Mouse (Mus musculus): Measurements from ENCODE around the gene Cadm3. TPM values are rescaled to one million over a fixed set of nuclear protein-coding genes. Genes with fewer than 3 reads are reported as not detected.

Cadm3 gene
- polyA plus RNA-seq, 1 experiment from 2014 or later, result 11.6 TPM

DNA sequence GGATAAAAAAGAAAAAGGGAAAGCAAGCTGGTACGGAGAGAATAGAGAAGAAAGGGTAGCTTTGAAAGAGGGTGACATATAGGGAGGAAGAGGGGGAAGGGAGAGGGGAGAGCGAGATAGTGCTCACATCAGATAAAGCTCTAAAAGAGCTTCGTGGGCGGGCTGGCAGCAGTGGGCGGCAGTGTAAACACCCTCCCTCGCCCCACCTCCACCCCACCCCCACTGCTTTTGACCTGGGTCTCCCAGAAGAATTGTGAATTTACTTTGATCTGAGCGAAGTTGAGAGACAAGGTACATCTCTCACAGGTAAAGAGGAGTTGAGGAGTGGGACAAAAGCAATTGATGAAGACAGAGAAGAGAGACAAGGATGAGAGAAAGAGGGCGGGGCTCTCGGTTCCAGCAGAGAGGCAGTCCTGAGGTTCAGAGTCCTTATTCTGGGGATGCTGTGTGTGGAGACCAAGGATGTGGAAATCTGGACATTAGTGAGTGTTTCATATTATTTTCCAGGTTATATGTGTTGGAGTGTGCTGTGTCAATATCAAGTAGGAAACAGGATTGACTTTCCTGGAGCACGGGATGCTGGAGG, 17.0 kb downstream of the Cadm3 start, which contains the start of gene Aim2:
Gene Aim2 (plus strand): TSS at position 508 of the 586 bp plus-strand sequence.
- ATAC-seq (ENCODE audit: low read depth), result peak; percentile 48; the same call in 1 of the 2 replicates
- no peaks in the 10 kb centered on the region for H3K9me3 ChIP-seq (ENCODE audit: control insufficient read depth, low read length)
- peaks cover 7% of the 10 kb centered on the region; the same call in 1 of the 2 replicates for H3K4me1 ChIP-seq (ENCODE audit: control insufficient read depth, insufficient read depth, low read length)
- DNase-seq (ENCODE audit: low spot score), result no peak
- H3K9ac ChIP-seq (ENCODE audit: low read depth, low read length), result peak within 1 kb of the TSS; percentile 34; the same call in 1 of the 2 replicates
- H3K4me2 ChIP-seq (ENCODE audit: low read depth, low read length), result peak within 1 kb of the TSS; percentile 49
- no peaks in the 10 kb centered on the region for H3K27me3 ChIP-seq (replicated peaks; ENCODE audit: control insufficient read depth, insufficient read depth, low read length)
- H3K4me3 ChIP-seq (ENCODE audit: low read depth, low read length), result peak within 1 kb of the TSS; percentile 22
- H3K27ac ChIP-seq (replicated peaks; ENCODE audit: low read depth, low read length), result no peak within 1 kb of the TSS
- 10% methylated on average over 10 of the region's 10 CpGs for WGBS
- no peaks in the 10 kb centered on the region for H3K36me3 ChIP-seq (ENCODE audit: control insufficient read depth, insufficient read depth, low read length)

DNA sequence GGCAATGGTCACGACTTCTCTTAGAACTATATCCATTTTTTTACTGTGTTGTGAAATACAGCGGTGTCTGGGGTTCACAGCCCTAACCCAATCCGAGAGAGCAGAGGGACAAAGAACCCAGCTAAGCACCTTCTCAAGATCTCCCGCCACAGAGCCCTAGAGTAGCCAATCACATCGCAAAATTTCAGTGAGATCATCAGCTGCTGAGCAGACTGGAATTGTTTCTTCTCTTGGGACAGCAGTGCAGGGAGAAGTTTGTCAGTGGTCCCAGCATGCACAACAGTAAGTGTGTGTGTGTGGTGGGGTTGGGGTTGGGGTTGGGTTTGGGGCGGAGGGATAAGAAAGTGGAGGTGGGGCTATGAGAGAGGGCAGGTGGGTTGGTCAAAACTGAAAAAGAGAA, 17.5 kb downstream of the Cadm3 start:
- DNase-seq (ENCODE audit: low spot score) (peak; percentile 73), ATAC-seq (ENCODE audit: low read depth) (peak; percentile 90)
- H3K27ac ChIP-seq (replicated peaks; ENCODE audit: low read depth, low read length), result no peak overlapping the region
- 5% methylated on average over 6 of the region's 6 CpGs for WGBS
- no peaks in the 10 kb centered on the region for H3K27me3 ChIP-seq (replicated peaks; ENCODE audit: control insufficient read depth, insufficient read depth, low read length)
- peak overlapping the region; percentile 49 for H3K4me2 ChIP-seq (ENCODE audit: low read depth, low read length)
- H3K4me1 ChIP-seq (ENCODE audit: control insufficient read depth, insufficient read depth, low read length), result peaks cover 7% of the 10 kb centered on the region; the same call in 1 of the 2 replicates
- no peaks in the 10 kb centered on the region for H3K36me3 ChIP-seq (ENCODE audit: control insufficient read depth, insufficient read depth, low read length)
- no peaks in the 10 kb centered on the region for H3K9me3 ChIP-seq (ENCODE audit: control insufficient read depth, low read length)
- peak overlapping the region; percentile 34; the same call in 1 of the 2 replicates for H3K9ac ChIP-seq (ENCODE audit: low read depth, low read length)
- H3K4me3 ChIP-seq (ENCODE audit: low read depth, low read length), result peak overlapping the region; percentile 22

- peaks cover 7% of the 10 kb centered on the region; the same call in 1 of the 2 replicates for H3K4me1 ChIP-seq (ENCODE audit: control insufficient read depth, insufficient read depth, low read length)
- no peaks in the 10 kb centered on the region for H3K27me3 ChIP-seq (replicated peaks; ENCODE audit: control insufficient read depth, insufficient read depth, low read length)
- no peak overlapping the region for H3K4me3 ChIP-seq (ENCODE audit: low read depth, low read length)
- no peaks in the 10 kb centered on the region for H3K36me3 ChIP-seq (ENCODE audit: control insufficient read depth, insufficient read depth, low read length)
- no peak for ATAC-seq (ENCODE audit: low read depth)
- H3K9ac ChIP-seq (ENCODE audit: low read depth, low read length), result no peak overlapping the region
- no peaks in the 10 kb centered on the region for H3K9me3 ChIP-seq (ENCODE audit: control insufficient read depth, low read length)
- no peak overlapping the region for H3K27ac ChIP-seq (replicated peaks; ENCODE audit: low read depth, low read length)
- WGBS, result 64% methylated on average over 5 of the region's 5 CpGs
- no peak overlapping the region for H3K4me2 ChIP-seq (ENCODE audit: low read depth, low read length)
- DNase-seq (ENCODE audit: low spot score), result no peak
These were observed 18.3 kb downstream of the Cadm3 start for GRCm38 (mm10) chr1:173349192-173349591.

DNA sequence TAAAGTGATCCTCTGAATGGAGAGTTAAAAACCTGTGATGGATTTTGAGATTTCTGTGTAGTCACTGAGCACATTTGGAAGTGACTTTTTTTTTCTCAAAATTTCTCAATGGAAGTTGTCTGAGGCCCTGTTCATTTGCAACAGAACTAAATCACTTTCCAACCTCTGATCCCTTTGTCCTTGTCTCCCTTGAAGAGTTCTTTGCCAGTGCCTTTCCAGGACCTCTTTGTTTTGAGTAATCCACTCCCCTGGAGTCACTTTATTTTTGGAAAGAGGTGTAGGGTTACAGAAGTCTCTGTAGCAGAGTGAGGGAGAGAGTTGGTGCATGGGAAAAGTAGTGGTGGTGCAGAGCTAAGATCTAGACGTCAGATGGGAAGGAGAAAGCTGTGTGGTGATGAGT, 19.0 kb downstream of the Cadm3 start:
- no peak overlapping the region for H3K4me2 ChIP-seq (ENCODE audit: low read depth, low read length)
- no peaks in the 10 kb centered on the region for H3K9me3 ChIP-seq (ENCODE audit: control insufficient read depth, low read length)
- no peak overlapping the region for H3K27ac ChIP-seq (replicated peaks; ENCODE audit: low read depth, low read length)
- no peak overlapping the region for H3K9ac ChIP-seq (ENCODE audit: low read depth, low read length)
- H3K36me3 ChIP-seq (ENCODE audit: control insufficient read depth, insufficient read depth, low read length), result no peaks in the 10 kb centered on the region
- H3K4me3 ChIP-seq (ENCODE audit: low read depth, low read length), result no peak overlapping the region
- ATAC-seq (ENCODE audit: low read depth) (no peak), DNase-seq (ENCODE audit: low spot score) (no peak)
- peaks cover 7% of the 10 kb centered on the region; the same call in 1 of the 2 replicates for H3K4me1 ChIP-seq (ENCODE audit: control insufficient read depth, insufficient read depth, low read length)
- no peaks in the 10 kb centered on the region for H3K27me3 ChIP-seq (replicated peaks; ENCODE audit: control insufficient read depth, insufficient read depth, low read length)
- 8% methylated on average over 1 of the region's 1 CpGs for WGBS

- Histone ChIP-seq H3K9ac (ENCODE audit: low read depth, low read length) (no peak overlapping the region), H3K27me3 (replicated peaks; ENCODE audit: control insufficient read depth, insufficient read depth, low read length) (no peaks in the 10 kb centered on the region), H3K36me3 (ENCODE audit: control insufficient read depth, insufficient read depth, low read length) (no peaks in the 10 kb centered on the region), H3K9me3 (ENCODE audit: control insufficient read depth, low read length) (no peaks in the 10 kb centered on the region), H3K4me2 (ENCODE audit: low read depth, low read length) (no peak overlapping the region), H3K4me1 (ENCODE audit: control insufficient read depth, insufficient read depth, low read length) (peaks cover 3% of the 10 kb centered on the region; the same call in 1 of the 2 replicates), H3K27ac (replicated peaks; ENCODE audit: low read depth, low read length) (no peak overlapping the region), H3K4me3 (ENCODE audit: low read depth, low read length) (no peak overlapping the region)
- DNase-seq (ENCODE audit: low spot score) (no peak), ATAC-seq (ENCODE audit: low read depth) (no peak)
- 77% methylated on average over 4 of the region's 4 CpGs for WGBS
These were observed 22.4 kb downstream of the Cadm3 start for GRCm38 (mm10) chr1:173345112-173345511.

- H3K4me1 ChIP-seq (ENCODE audit: control insufficient read depth, insufficient read depth, low read length), result no peaks in the 10 kb centered on the region
- H3K9me3 ChIP-seq (ENCODE audit: control insufficient read depth, low read length), result no peaks in the 10 kb centered on the region
- H3K36me3 ChIP-seq (ENCODE audit: control insufficient read depth, insufficient read depth, low read length), result no peaks in the 10 kb centered on the region
- ATAC-seq (ENCODE audit: low read depth) (no peak), DNase-seq (ENCODE audit: low spot score) (no peak)
- H3K27me3 ChIP-seq (replicated peaks; ENCODE audit: control insufficient read depth, insufficient read depth, low read length), result no peaks in the 10 kb centered on the region
- no peak overlapping the region for H3K27ac ChIP-seq (replicated peaks; ENCODE audit: low read depth, low read length)
- no peak overlapping the region for H3K9ac ChIP-seq (ENCODE audit: low read depth, low read length)
- WGBS, result 78% methylated on average over 3 of the region's 3 CpGs
- H3K4me2 ChIP-seq (ENCODE audit: low read depth, low read length), result no peak overlapping the region
- H3K4me3 ChIP-seq (ENCODE audit: low read depth, low read length), result no peak overlapping the region
These were observed 23.6 kb downstream of the Cadm3 start for GRCm38 (mm10) chr1:173343934-173344333.

- 73% methylated on average over 1 of the region's 1 CpGs for WGBS
- H3K27ac ChIP-seq (replicated peaks; ENCODE audit: low read depth, low read length), result no peak overlapping the region
- no peaks in the 10 kb centered on the region for H3K27me3 ChIP-seq (replicated peaks; ENCODE audit: control insufficient read depth, insufficient read depth, low read length)
- ATAC-seq (ENCODE audit: low read depth) (no peak), DNase-seq (ENCODE audit: low spot score) (no peak)
- H3K36me3 ChIP-seq (ENCODE audit: control insufficient read depth, insufficient read depth, low read length), result no peaks in the 10 kb centered on the region
- H3K9me3 ChIP-seq (ENCODE audit: control insufficient read depth, low read length), result no peaks in the 10 kb centered on the region
- no peak overlapping the region for H3K9ac ChIP-seq (ENCODE audit: low read depth, low read length)
- no peaks in the 10 kb centered on the region for H3K4me1 ChIP-seq (ENCODE audit: control insufficient read depth, insufficient read depth, low read length)
- no peak overlapping the region for H3K4me2 ChIP-seq (ENCODE audit: low read depth, low read length)
- no peak overlapping the region for H3K4me3 ChIP-seq (ENCODE audit: low read depth, low read length)
These were observed 25.1 kb downstream of the Cadm3 start for GRCm38 (mm10) chr1:173342425-173342824.

DNA sequence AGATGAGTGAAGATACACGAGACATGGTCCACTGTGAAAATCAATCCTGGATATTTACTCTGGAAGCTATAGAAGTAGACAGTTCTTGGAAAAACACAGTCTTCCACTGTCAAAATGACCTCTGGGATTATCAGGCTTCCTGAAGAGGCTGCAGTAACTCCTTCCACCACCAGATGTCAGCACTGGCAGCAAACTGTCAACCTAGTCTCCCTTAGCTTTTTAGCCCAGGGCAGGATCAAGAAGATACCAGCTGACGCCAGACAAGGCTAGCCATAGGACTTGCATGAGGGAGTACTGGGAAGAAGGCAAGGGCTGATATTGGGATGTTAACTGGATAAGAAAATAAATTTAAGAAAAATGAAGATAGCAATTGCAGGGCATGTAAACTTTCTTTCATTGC, 28.0 kb downstream of the Cadm3 start:
- Histone ChIP-seq H3K4me3 (ENCODE audit: low read depth, low read length) (no peak overlapping the region), H3K27me3 (replicated peaks; ENCODE audit: control insufficient read depth, insufficient read depth, low read length) (no peaks in the 10 kb centered on the region), H3K9ac (ENCODE audit: low read depth, low read length) (no peak overlapping the region), H3K4me2 (ENCODE audit: low read depth, low read length) (no peak overlapping the region), H3K9me3 (ENCODE audit: control insufficient read depth, low read length) (no peaks in the 10 kb centered on the region), H3K27ac (replicated peaks; ENCODE audit: low read depth, low read length) (no peak overlapping the region), H3K36me3 (ENCODE audit: control insufficient read depth, insufficient read depth, low read length) (no peaks in the 10 kb centered on the region), H3K4me1 (ENCODE audit: control insufficient read depth, insufficient read depth, low read length) (peaks cover 5% of the 10 kb centered on the region; the same call in 1 of the 2 replicates)
- ATAC-seq (ENCODE audit: low read depth) (peak; percentile 67; the same call in 1 of the 2 replicates), DNase-seq (ENCODE audit: low spot score) (peak; percentile 57)
- WGBS, result 6% methylated on average over 2 of the region's 2 CpGs

- no peaks in the 10 kb centered on the region for H3K27me3 ChIP-seq (replicated peaks; ENCODE audit: control insufficient read depth, insufficient read depth, low read length)
- no peak overlapping the region for H3K4me3 ChIP-seq (ENCODE audit: low read depth, low read length)
- H3K4me1 ChIP-seq (ENCODE audit: control insufficient read depth, insufficient read depth, low read length), result peaks cover 5% of the 10 kb centered on the region; the same call in 1 of the 2 replicates
- DNase-seq (ENCODE audit: low spot score), result no peak
- H3K36me3 ChIP-seq (ENCODE audit: control insufficient read depth, insufficient read depth, low read length), result no peaks in the 10 kb centered on the region
- 94% methylated on average over 9 of the region's 10 CpGs for WGBS
- H3K4me2 ChIP-seq (ENCODE audit: low read depth, low read length), result no peak overlapping the region
- no peaks in the 10 kb centered on the region for H3K9me3 ChIP-seq (ENCODE audit: control insufficient read depth, low read length)
- H3K27ac ChIP-seq (replicated peaks; ENCODE audit: low read depth, low read length), result no peak overlapping the region
- no peak for ATAC-seq (ENCODE audit: low read depth)
- H3K9ac ChIP-seq (ENCODE audit: low read depth, low read length), result no peak overlapping the region
These were observed 30.5 kb downstream of the Cadm3 start for GRCm38 (mm10) chr1:173337008-173337407.

Measured in embryonic facial prominence, embryonic 14.5 days (tissue).